Mouse (Mus musculus) ZHBTc4 (cell line): ENCODE results near the gene Dcdc2b.

Source experiments
- DNase-seq: peaks from one replicate; pipeline ENCODE4 v3.0.0-alpha.2; 2011; ENCODE audit warnings: low read depth, low spot score

Dcdc2b gene

DNA sequence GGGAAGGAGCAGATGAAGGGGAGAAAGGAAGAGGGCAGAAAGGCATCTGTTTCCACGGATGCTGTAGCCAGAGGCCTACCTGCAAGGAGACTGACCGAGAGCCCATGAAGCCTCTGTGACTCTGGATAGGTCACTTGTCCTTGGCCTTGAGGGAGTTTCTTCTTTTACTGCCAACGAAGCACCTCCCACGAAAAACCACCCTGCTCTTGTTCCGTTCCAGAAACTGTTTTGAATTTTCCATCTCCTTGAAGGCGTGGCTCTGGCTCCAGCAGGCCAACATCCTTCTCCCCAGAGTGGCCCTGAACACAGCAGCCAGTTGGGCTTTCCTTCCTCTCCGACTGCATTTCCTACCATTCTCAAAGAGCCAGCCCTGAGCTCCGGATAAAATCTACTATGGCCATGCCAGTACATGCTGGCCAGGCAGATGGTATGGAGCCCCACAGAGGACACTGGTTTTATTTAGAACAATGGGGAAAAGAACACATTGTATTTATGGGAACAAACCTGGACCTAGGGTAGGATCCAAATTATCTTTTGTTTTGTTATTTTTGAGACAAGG lies 7.3 kb upstream of the Dcdc2b start:
- no peak for DNase-seq

GRCm38 (mm10) chr4:129620419-129621282 lies 6.6 kb upstream of the Dcdc2b start:
- DNase-seq, result no peak

DNA sequence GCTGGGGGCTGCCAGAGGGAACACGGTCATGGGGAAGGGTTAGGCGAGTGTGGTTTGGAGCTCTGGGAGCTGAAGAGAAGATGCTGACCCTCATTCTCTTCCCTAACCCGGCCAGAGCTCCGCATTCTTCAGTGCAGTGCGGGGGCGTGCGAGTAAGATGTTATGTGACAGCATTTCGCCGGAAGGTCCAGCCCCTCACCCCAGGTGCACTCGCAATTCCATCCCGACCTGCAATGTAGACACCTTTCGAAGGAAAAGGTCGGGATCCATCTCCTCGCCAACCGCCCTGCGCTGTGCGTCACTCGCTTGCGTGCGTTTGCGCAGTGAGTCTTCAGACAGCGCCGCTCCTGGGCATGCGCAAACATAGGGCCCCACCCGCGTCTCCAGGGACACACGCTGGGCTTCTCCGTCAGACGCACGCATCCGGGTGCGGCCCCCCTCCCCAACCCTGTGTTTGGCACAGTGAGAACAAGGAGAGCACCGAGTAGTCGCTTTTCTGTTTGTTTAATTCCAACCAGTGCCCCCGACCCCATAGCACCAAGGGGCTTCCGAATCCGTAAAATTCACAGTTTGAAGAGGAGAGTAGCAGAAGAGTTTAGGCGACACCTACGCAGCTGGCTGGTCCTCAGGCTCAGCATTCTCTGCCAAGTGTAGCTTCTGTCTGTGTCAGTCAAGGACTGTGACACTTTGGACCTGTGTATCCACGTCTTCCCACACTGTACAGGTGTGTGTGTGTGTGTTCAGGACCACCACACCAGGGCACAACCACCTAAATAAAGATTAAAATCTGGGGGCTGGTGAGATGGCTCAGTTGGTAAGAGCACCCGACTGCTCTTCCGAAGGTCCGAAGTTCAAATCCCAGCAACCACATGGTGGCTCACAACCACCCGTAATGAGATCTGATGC lies 5.0 kb upstream of the Dcdc2b start, which contains the start of gene Iqcc:
Gene Iqcc, minus strand, starts transcription at position 314 of the 906 bp plus-strand sequence.
- DNase-seq, result peak; percentile 94

DNA sequence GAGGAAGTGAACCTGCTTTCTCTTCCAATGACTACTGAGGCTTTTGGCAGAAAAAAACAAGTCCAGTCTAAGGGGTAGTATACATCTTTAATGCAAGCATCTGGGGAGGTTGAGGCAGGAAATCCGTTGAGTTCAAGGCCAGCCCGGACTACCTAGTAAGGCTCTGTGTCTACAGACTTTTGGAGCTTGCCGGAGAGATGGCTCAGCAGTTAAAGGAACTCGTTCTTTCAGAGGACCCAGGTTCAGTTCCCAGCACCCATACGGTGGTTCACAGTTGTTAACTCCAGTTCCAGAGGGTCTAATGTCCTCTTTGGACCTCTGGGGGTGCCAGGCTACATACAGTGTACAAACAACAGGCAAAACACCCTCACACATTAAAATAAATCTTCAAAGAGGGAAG lies 4.0 kb upstream of the Dcdc2b start:
- DNase-seq, result no peak

GRCm38 (mm10) chr4:129617121-129617641 lies 3.1 kb upstream of the Dcdc2b start:
- DNase-seq, result no peak

GRCm38 (mm10) chr4:129616631-129617030 lies 2.6 kb upstream of the Dcdc2b start:
- no peak for DNase-seq

DNA sequence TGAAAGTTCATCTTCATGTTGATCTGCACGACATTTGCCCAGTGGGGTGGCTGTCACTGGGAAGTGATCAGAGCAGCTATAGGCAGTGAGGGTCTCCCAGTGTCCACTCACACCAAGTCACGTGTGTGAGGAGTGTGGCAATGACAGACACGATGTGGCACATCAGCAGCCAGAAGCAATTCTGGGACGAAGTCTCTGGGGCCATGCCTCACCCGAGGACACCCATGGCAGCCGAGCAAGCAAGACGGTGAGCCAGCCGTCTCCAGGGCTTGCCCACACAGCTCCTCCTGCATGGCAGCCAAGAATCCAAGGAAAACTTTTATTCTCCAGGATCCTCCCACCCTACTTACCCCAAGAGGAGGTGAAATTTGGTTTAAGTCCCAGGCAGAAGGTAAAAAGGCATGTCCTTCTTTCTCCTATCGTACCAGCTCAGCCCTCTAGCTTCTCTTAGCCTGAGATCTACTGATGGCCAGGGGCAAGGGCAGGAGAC lies 1.8 kb upstream of the Dcdc2b start:
- no peak for DNase-seq

DNA sequence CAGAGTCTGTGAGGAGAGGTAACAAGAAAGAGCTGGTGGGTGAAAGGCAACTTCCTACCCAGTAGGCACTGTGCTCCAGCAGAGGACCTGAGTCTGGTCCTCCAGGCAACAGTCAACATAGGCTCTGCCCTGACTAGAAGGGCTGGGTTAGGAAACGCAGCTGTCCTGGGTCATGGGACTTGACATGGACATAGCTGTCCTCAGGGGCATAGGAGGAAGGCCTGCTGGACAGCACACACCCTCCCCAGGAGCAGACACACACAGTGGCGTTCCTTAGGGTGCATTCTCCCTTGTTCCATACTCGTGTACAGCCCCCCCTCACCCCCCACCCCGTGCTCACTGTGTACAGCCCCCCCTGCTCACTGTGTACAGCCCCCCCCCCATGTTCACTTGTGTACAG lies 3.6 kb downstream of the Dcdc2b start:
- no peak for DNase-seq

GRCm38 (mm10) chr4:129610026-129610425 lies 4.0 kb downstream of the Dcdc2b start:
- DNase-seq, result peak; percentile 80

DNA sequence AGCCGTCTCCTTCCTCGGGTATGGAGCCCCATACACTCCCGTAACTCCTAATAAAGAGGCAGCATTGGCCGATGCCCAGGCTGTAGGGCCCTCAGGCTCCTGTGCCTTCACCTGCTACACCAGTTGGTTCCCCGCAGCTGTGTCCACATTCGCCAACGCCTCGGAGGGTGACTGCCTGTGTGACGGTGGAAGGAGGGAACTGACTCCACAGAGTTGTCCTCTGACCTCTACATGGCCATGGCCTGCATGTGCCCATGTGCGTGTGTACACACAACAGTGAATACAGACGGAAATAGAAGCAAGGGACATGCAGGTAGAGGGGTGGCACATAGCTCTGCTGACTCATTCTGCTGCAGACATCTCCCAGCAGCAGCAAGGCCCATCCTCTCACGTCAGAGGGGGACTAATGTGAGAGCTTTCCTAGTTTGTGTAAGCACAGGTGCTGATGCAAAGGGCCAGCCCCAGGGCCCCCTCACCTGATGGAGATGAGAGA lies 4.9 kb downstream of the Dcdc2b start:
- DNase-seq, result no peak

- peak; percentile 94 for DNase-seq
Measured at GRCm38 (mm10) chr4:129608426-129609025, 5.5 kb downstream of the Dcdc2b start.

- peak; percentile 89 for DNase-seq
Measured at GRCm38 (mm10) chr4:129600233-129601158, 13.6 kb downstream of the Dcdc2b start, which contains the start of the genes Eif3i and Tmem234. Gene Eif3i (minus strand): TSS chr4:129600648. Gene Tmem234 (plus strand): TSS chr4:129600668.

- DNase-seq, result no peak
Measured at GRCm38 (mm10) chr4:129588865-129589264, 25.2 kb downstream of the Dcdc2b start.

DNA sequence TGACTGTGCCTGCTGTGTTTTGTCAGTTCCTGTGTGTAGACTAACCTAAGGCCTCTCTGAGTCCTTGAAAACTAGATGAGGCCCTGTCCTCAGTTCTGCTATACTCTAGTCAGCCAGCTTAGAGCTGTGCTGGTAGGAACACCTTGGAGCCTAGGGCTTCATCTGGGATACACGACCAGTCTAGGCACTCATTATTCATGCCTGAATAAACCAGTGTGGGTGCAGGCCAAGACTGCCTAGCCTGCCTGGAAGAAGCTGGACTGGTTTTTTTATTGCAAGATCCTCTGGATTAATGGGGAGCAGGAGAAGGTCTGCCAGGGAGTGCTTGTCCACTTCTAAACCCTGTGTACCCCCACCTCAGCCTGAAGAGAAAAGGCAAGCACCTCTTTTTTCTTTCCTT lies 27.1 kb downstream of the Dcdc2b start:
- no peak for DNase-seq

GRCm38 (mm10) chr4:129585773-129586172 lies 28.3 kb downstream of the Dcdc2b start:
- DNase-seq, result no peak

GRCm38 (mm10) chr4:129584884-129585608 lies 29.0 kb downstream of the Dcdc2b start:
- peak; percentile 93 for DNase-seq

DNA sequence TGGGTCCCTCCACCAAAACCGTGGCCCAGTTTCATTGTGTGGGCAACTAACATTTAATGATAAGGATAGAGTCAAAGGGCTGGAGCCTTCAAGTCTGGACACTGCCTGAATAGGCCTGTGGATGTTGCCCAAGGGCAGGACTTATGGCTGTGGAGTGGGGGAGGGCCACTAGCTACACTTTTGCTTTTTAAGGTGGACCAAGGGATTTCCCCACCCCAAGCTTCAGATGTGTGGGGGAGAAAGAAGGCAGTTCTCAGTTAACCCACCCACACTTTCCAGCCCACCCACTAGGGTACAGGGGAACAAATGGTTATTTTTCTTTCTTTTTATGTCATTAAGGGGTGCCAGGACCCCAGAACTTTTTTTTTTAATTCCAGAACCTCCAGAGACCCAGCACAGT lies 29.7 kb downstream of the Dcdc2b start:
- no peak for DNase-seq

DNA sequence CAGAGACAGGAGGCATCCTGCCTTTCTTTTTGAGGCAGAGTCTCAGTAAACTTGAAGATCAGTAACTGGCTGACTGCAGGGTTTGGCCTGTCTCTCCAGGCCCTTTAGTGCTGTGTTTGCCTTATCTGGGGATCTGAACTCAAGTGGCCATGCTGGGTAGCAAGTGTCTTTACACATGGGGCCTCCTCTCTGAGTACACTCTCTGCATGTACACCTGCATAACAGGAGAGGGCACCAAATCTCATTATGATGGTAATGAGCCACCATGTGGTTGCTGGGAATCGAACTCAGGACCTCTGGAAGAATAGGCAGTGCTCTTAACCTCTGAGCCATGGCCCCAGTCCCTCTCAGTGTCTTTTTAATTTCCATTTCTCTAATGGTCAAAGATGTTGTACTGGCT lies 31.8 kb downstream of the Dcdc2b start:
- peak; percentile 77 for DNase-seq

DNA sequence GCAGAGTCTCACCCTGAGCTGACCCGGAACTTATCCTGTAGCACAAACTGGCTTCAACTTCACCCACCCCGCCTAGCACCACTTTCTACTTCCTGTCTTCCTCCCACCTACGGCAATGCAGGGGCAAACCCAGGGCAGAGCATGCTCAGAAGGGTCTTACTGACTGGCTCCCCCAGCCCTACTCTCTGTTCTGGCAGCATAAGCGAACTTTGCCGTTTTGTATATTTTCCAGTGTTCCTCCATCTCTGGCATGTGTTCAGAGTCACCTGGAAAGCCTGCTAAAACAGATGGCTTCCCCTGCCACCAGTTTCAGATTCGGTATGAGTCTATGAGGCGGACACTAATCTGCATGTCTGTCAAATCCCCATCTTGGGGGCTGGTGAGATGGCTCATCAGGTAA lies 33.7 kb downstream of the Dcdc2b start:
- DNase-seq, result peak; percentile 75
